In genomic region chr8:61623485-61624417, GRCm38 (mm10) we compare ENCODE assay signal across 9 mouse cellular contexts.
DNase-seq lines count a peak whose midpoint lies in the region; ATAC-seq lines count a peak whose summit lies in the region.
"Had no signal": no experiment of that assay in that cellular context is flagged by ENCODE, and none has a peak within 500 bp of the region (broad histone marks: within the 10 kb centered on the region; RNA-seq: fewer than 3 reads in every experiment).

No protein-coding gene starts in this region.

- ATAC-seq in kidney, embryonic 14.5 days (ENCODE audit: low FRiP score, low TSS enrichment), result peak; percentile 58; the same call in 1 of the 2 replicates
- ATAC-seq in forebrain, embryonic 15.5 days (replicated peaks), result peak; percentile 43; the same call in 1 of the 2 replicates
- ATAC-seq in neural tube, embryonic 11.5 days (ENCODE audit: insufficient read depth, low FRiP score, low TSS enrichment), result no peak; the same call in 1 of the 2 replicates

- H3K36me3 ChIP-seq in kidney, embryonic 14.5 days (ENCODE audit: control insufficient read depth, insufficient read depth, low read length), result no peaks in the 10 kb centered on the region
- no peaks in the 10 kb centered on the region for H3K36me3 ChIP-seq in forebrain, embryonic 15.5 days
- no peaks in the 10 kb centered on the region for H3K36me3 ChIP-seq in neural tube, embryonic 11.5 days (ENCODE audit: control insufficient read depth, insufficient read depth, low read length)

- no peak overlapping the region for H3K4me3 ChIP-seq in kidney, embryonic 14.5 days (ENCODE audit: low read length)
- no peak overlapping the region for H3K4me3 ChIP-seq in forebrain, embryonic 15.5 days
- no peak overlapping the region for H3K4me3 ChIP-seq in neural tube, embryonic 11.5 days (ENCODE audit: low read depth, low read length)
- H3K4me3 ChIP-seq: megakaryocyte, embryonic 14.5 days had no signal

- WGBS in kidney, embryonic 14.5 days, result 40% methylated on average over 12 of the region's 12 CpGs
- WGBS in forebrain, embryonic 15.5 days, result 23% methylated on average over 12 of the region's 12 CpGs
- 28% methylated on average over 12 of the region's 12 CpGs for WGBS in neural tube, embryonic 11.5 days

- H3K4me1 ChIP-seq in kidney, embryonic 14.5 days (ENCODE audit: control insufficient read depth, insufficient read depth, low read length), result 0 out of 2 replicates have a peak, but pooled peaks cover 8% of the 10 kb centered on the region
- H3K4me1 ChIP-seq in forebrain, embryonic 15.5 days, result peaks cover 6% of the 10 kb centered on the region; the same call in 1 of the 2 replicates
- peaks cover 3% of the 10 kb centered on the region; the same call in 1 of the 2 replicates for H3K4me1 ChIP-seq in neural tube, embryonic 11.5 days (ENCODE audit: control insufficient read depth, insufficient read depth, low read length)

- no peak overlapping the region for H3K4me2 ChIP-seq in kidney, embryonic 14.5 days (replicated peaks; ENCODE audit: low read depth, low read length)
- no peak overlapping the region for H3K4me2 ChIP-seq in forebrain, embryonic 15.5 days (replicated peaks)
- no peak overlapping the region for H3K4me2 ChIP-seq in neural tube, embryonic 11.5 days (ENCODE audit: low read depth)

- H3K27ac ChIP-seq in kidney, embryonic 14.5 days (ENCODE audit: low read depth, low read length), result no peak overlapping the region
- no peak overlapping the region for H3K27ac ChIP-seq in forebrain, embryonic 15.5 days (replicated peaks)
- H3K27ac ChIP-seq in neural tube, embryonic 11.5 days (ENCODE audit: low read depth, low read length), result no peak overlapping the region

- no peak for DNase-seq in kidney, postnatal 4 days
- peak; percentile 27 for DNase-seq in R1 (ENCODE audit: low read depth, low spot score)
- DNase-seq in neural tube, embryonic 11.5 days (ENCODE audit: low spot score), result peak; percentile 40
- DNase-seq in cerebellum, postnatal 14 days, result no peak
- DNase-seq in cerebellum, adult 8-10 months, result no peak
- DNase-seq in frontal cortex, postnatal 25 days (ENCODE audit: low spot score in 2 of 2), result no peak

- no peak overlapping the region for H3K9ac ChIP-seq in kidney, embryonic 14.5 days (ENCODE audit: low read depth, low read length)
- no peak overlapping the region for H3K9ac ChIP-seq in forebrain, embryonic 15.5 days (replicated peaks)
- H3K9ac ChIP-seq in neural tube, embryonic 11.5 days (ENCODE audit: low read length), result no peak overlapping the region

- H3K9me3 ChIP-seq in kidney, embryonic 14.5 days (ENCODE audit: control insufficient read depth, low read length), result no peaks in the 10 kb centered on the region
- no peaks in the 10 kb centered on the region for H3K9me3 ChIP-seq in forebrain, embryonic 15.5 days
- no peaks in the 10 kb centered on the region for H3K9me3 ChIP-seq in neural tube, embryonic 11.5 days (ENCODE audit: control insufficient read depth, low read length)
- H3K9me3 ChIP-seq: megakaryocyte, embryonic 14.5 days had no signal

- no peaks in the 10 kb centered on the region for H3K27me3 ChIP-seq in kidney, embryonic 14.5 days (ENCODE audit: control insufficient read depth, insufficient read depth, low read length)
- no peaks in the 10 kb centered on the region for H3K27me3 ChIP-seq in forebrain, embryonic 15.5 days
- H3K27me3 ChIP-seq in neural tube, embryonic 11.5 days (ENCODE audit: control insufficient read depth, insufficient read depth, low read length), result no peaks in the 10 kb centered on the region

Comparison
In these comparisons a context has a peak if more than half of its experiments do, and no peak if none do; other contexts are left out.
1. DNase-seq: peak in R1 (single experiment) and neural tube, embryonic 11.5 days (single experiment); none in kidney, postnatal 4 days (0 of 2), cerebellum, postnatal 14 days (0 of 2), cerebellum, adult 8-10 months (single experiment) and frontal cortex, postnatal 25 days (0 of 2).